Mouse (Mus musculus) heart, embryonic 15.5 days (tissue): ENCODE measurements around the gene Ercc6l2. TPM values are rescaled to one million over a fixed set of nuclear protein-coding genes. Genes with fewer than 3 reads are reported as not detected.

Experiments
- ATAC-seq: fragments of 200-750 bp; cut with Nextera tagmentation; replicated peaks from 2 replicates; pipeline ENCODE4 v1.8.0; 2017; ENCODE audit warnings: low read depth, moderate TSS enrichment; ENCODE audit not compliant: insufficient number of reproducible peaks, insufficient read depth, low FRiP score
- H3K27ac ChIP-seq: fragments of 300-500 bp; sonication (generic); 2 replicates; pipeline ENCODE4 v1.5.1; 2015; ENCODE audit warnings: mild to moderate bottlenecking, inconsistent platforms
- H3K27me3 ChIP-seq: fragments of 300-500 bp; sonication (generic); 2 replicates; pipeline ENCODE4 v1.6.1; 2015; ENCODE audit warnings: inconsistent platforms
- H3K36me3 ChIP-seq: fragments of 300-500 bp; sonication (generic); 2 replicates; pipeline ENCODE4 v1.6.1; 2015; ENCODE audit warnings: mild to moderate bottlenecking, inconsistent platforms
- H3K4me1 ChIP-seq: fragments of 300-500 bp; sonication (generic); replicated peaks from 2 replicates; pipeline ENCODE4 v1.6.1; 2015; ENCODE audit warnings: inconsistent platforms
- H3K4me2 ChIP-seq: fragments of 300-500 bp; sonication (generic); 2 replicates; pipeline ENCODE4 v1.6.1; 2015; ENCODE audit warnings: inconsistent platforms, mild to moderate bottlenecking, moderate library complexity
- H3K4me3 ChIP-seq: fragments of 300-500 bp; sonication (generic); 2 replicates; pipeline ENCODE4 v1.5.1; 2015; ENCODE audit warnings: mild to moderate bottlenecking, inconsistent platforms
- H3K9ac ChIP-seq: fragments of 300-500 bp; sonication (generic); 2 replicates; pipeline ENCODE4 v1.6.1; 2015; ENCODE audit warnings: mild to moderate bottlenecking, inconsistent platforms
- H3K9me3 ChIP-seq: fragments of 300-500 bp; sonication (generic); replicated peaks from 2 replicates; pipeline ENCODE4 v1.6.1; 2016; ENCODE audit warnings: inconsistent platforms
- WGBS: fragments of 180-500 bp; shearing (Covaris S2); methylation state at CpG from one replicate; pipeline ENCODE4 v1.1.7; 2015; ENCODE audit warnings: mixed read lengths; 5-methylcytosine and 5-hydroxymethylcytosine counted together
- polyA plus RNA-seq: library from polyadenylated mRNA; unstranded; fragments of >200 nt; fragmentation: Nextera tagmentation; extraction: Ambion mirVana; gene quantifications from 2 replicates; pipeline ENCODE4 v1.2.1, GENCODE M21; 2015

Gene Ercc6l2
- polyA plus RNA-seq, 1 experiment from 2014 or later: 11.8 TPM

GRCm38 (mm10) chr13:63941170-63941569, 126.1 kb downstream of the Ercc6l2 start:
- ATAC-seq: peak; percentile 67
- H3K4me3 ChIP-seq: no peak overlapping the region
- H3K9ac ChIP-seq: no peak overlapping the region
- no peaks in the 10 kb centered on the region for H3K9me3 ChIP-seq
- H3K27me3 ChIP-seq: no peaks in the 10 kb centered on the region
- H3K27ac ChIP-seq: peak overlapping the region; percentile 54; the same call in 1 of the 2 replicates
- whole genome bisulfite sequencing: 48% methylated on average over 4 of the region's 4 CpGs
- H3K4me2 ChIP-seq: no peak overlapping the region
- peaks cover 15% of the 10 kb centered on the region for H3K4me1 ChIP-seq
- H3K36me3 ChIP-seq: no peaks in the 10 kb centered on the region

- Histone ChIP-seq H3K4me1 (peaks cover 18% of the 10 kb centered on the region), H3K4me2 (no peak overlapping the region), H3K36me3 (no peaks in the 10 kb centered on the region), H3K9me3 (no peaks in the 10 kb centered on the region), H3K27ac (no peak overlapping the region), H3K27me3 (no peaks in the 10 kb centered on the region), H3K9ac (no peak overlapping the region), H3K4me3 (no peak overlapping the region)
- no peak for ATAC-seq
- 77% methylated on average over 7 of the region's 7 CpGs for WGBS
Observed at GRCm38 (mm10) chr13:63943605-63944004, 128.6 kb downstream of the Ercc6l2 start.

DNA sequence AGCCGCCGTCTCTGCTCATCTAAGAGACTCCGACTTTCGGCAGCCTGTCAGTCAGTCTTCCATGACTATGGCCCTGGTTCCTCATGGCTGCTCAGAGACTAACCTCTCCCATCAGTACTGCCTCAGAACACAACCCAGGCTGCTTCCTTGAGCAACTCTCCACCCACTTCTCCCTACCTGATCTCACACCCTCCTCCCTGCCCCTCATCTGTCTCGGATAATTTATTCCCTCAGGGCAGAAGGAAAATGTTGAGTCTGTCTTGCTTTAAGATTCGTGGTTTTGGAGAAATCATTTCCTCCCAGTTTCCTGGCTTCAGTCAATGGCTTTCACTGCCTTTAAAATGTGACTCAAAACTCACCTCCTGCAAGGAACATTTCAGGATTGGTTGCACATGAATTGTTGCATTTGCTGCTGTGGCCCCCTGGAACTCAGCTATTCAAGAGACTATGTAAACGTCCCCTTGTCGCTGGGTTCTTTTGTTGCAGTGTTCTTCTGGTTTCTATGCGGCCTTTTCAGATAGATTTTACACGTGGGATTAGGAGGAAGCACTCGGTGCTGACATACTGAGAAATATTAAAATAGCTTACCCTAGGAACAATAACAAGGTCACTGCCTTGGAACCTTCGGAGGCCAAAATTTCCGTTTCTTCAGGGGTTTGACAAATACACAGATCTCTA, 129.4 kb downstream of the Ercc6l2 start:
- H3K27ac ChIP-seq: no peak overlapping the region
- H3K9ac ChIP-seq: no peak overlapping the region
- no peak overlapping the region for H3K4me2 ChIP-seq
- peaks cover 19% of the 10 kb centered on the region for H3K4me1 ChIP-seq
- H3K36me3 ChIP-seq: no peaks in the 10 kb centered on the region
- H3K27me3 ChIP-seq: no peaks in the 10 kb centered on the region
- no peaks in the 10 kb centered on the region for H3K9me3 ChIP-seq
- ATAC-seq: no peak
- 60% methylated on average over 13 of the region's 13 CpGs for WGBS
- no peak overlapping the region for H3K4me3 ChIP-seq

Other genes starting within 250 kb of the Ercc6l2 start
- gene Ptch1, start 241.6 kb upstream of the Ercc6l2 start, polyA plus RNA-seq: 5.4 and 8.0 TPM in 2 replicates